Mouse (Mus musculus) hindbrain, embryonic 11.5 days (tissue): ENCODE measurements at regions not wholly inside any gene's neighbourhood (a gene's known extent, or its start where the extent isn't known, plus 50 kb on each side); places are given as distances from the start of the nearest gene placed in this dataset.

Source experiments
- ATAC-seq: fragments of 200-750 bp; cut with Nextera tagmentation; 2 replicates; pipeline ENCODE4 v1.8.0; 2017; ENCODE audit warnings: mild to moderate bottlenecking, moderate TSS enrichment, moderate library complexity; ENCODE audit not compliant: low FRiP score
- DNase-seq: peaks from one replicate; pipeline ENCODE4 v3.0.0-alpha.2; 2015; ENCODE audit warnings: low spot score
- H3K27ac ChIP-seq: fragments of 300-500 bp; sonication (generic); 2 replicates; pipeline ENCODE4 v1.5.1; 2014; ENCODE audit warnings: mild to moderate bottlenecking, low read depth, low read length
- H3K27me3 ChIP-seq: fragments of 300-500 bp; sonication (generic); 2 replicates; pipeline ENCODE4 v1.6.1; 2014; ENCODE audit warnings: mild to moderate bottlenecking, low read length, moderate library complexity, mixed read lengths; ENCODE audit not compliant: control insufficient read depth, insufficient read depth
- H3K36me3 ChIP-seq: fragments of 300-500 bp; sonication (generic); 2 replicates; pipeline ENCODE4 v1.6.1; 2014; ENCODE audit warnings: mild to moderate bottlenecking, low read length, moderate library complexity, mixed read lengths; ENCODE audit not compliant: control insufficient read depth, insufficient read depth
- H3K4me1 ChIP-seq: fragments of 300-500 bp; sonication (generic); replicated peaks from 2 replicates; pipeline ENCODE4 v1.6.1; 2014; ENCODE audit warnings: low read length, mixed read lengths; ENCODE audit not compliant: control insufficient read depth, insufficient read depth
- H3K4me2 ChIP-seq: fragments of 300-500 bp; sonication (generic); replicated peaks from 2 replicates; pipeline ENCODE4 v1.6.1; 2014; ENCODE audit warnings: mild to moderate bottlenecking, low read depth, low read length
- H3K4me3 ChIP-seq: fragments of 300-500 bp; sonication (generic); 2 replicates; pipeline ENCODE4 v1.5.1; 2014; ENCODE audit warnings: low read depth, low read length
- H3K9ac ChIP-seq: fragments of 300-500 bp; sonication (generic); 2 replicates; pipeline ENCODE4 v1.6.1; 2014; ENCODE audit warnings: low read depth, low read length
- H3K9me3 ChIP-seq: fragments of 300-500 bp; sonication (generic); 2 replicates; pipeline ENCODE4 v1.6.1; 2016; ENCODE audit warnings: low read length; ENCODE audit not compliant: control insufficient read depth
- WGBS: fragments of 180-500 bp; shearing (Covaris S2); extraction: QIAGEN DNeasy Blood & Tissue Kit; methylation state at CpG from one replicate; pipeline ENCODE4 v1.1.7; 2014; 5-methylcytosine and 5-hydroxymethylcytosine counted together

GRCm38 (mm10) chr17:63689291-63689690 is 173.6 kb upstream of the Fer start:
- no peak overlapping the region for H3K27ac ChIP-seq

GRCm38 (mm10) chr17:63690829-63691689 is 171.8 kb upstream of the Fer start:
- Histone ChIP-seq H3K27ac (no peak overlapping the region), H3K9ac (no peak overlapping the region), H3K27me3 (no peaks in the 10 kb centered on the region), H3K4me3 (no peak overlapping the region), H3K4me2 (no peak overlapping the region), H3K9me3 (no peaks in the 10 kb centered on the region), H3K4me1 (no peaks in the 10 kb centered on the region), H3K36me3 (no peaks in the 10 kb centered on the region)
- WGBS, result 86% methylated on average over 11 of the region's 11 CpGs
- no peak for ATAC-seq
- DNase-seq, result no peak

More at GRCm38 (mm10) chr17:63689291-63689690, 173.6 kb upstream of the Fer start:
- WGBS, result 86% methylated on average over 8 of the region's 8 CpGs
- Histone ChIP-seq H3K4me3 (no peak overlapping the region), H3K9ac (no peak overlapping the region), H3K4me1 (no peaks in the 10 kb centered on the region), H3K27me3 (no peaks in the 10 kb centered on the region), H3K36me3 (no peaks in the 10 kb centered on the region), H3K4me2 (no peak overlapping the region), H3K9me3 (no peaks in the 10 kb centered on the region)
- DNase-seq (no peak), ATAC-seq (no peak)

GRCm38 (mm10) chr17:63691690-63691968 is 171.2 kb upstream of the Fer start:
- no peaks in the 10 kb centered on the region for H3K27me3 ChIP-seq
- H3K9ac ChIP-seq, result no peak overlapping the region
- DNase-seq (no peak), ATAC-seq (no peak)
- WGBS, result 79% methylated on average over 3 of the region's 3 CpGs
- H3K4me2 ChIP-seq, result no peak overlapping the region
- H3K4me1 ChIP-seq, result no peaks in the 10 kb centered on the region
- H3K27ac ChIP-seq, result no peak overlapping the region
- no peak overlapping the region for H3K4me3 ChIP-seq
- H3K36me3 ChIP-seq, result no peaks in the 10 kb centered on the region
- no peaks in the 10 kb centered on the region for H3K9me3 ChIP-seq

GRCm38 (mm10) chr17:63693274-63693673 is 169.6 kb upstream of the Fer start:
- H3K27ac ChIP-seq, result no peak overlapping the region
- WGBS, result 88% methylated on average over 1 of the region's 1 CpGs
- DNase-seq (no peak), ATAC-seq (no peak)
- H3K4me1 ChIP-seq, result no peaks in the 10 kb centered on the region
- no peaks in the 10 kb centered on the region for H3K9me3 ChIP-seq
- H3K27me3 ChIP-seq, result no peaks in the 10 kb centered on the region
- H3K9ac ChIP-seq, result no peak overlapping the region
- no peak overlapping the region for H3K4me2 ChIP-seq
- no peak overlapping the region for H3K4me3 ChIP-seq
- H3K36me3 ChIP-seq, result no peaks in the 10 kb centered on the region

- no peak for ATAC-seq
- Histone ChIP-seq H3K4me2 (no peak overlapping the region), H3K9me3 (no peaks in the 10 kb centered on the region), H3K4me1 (no peaks in the 10 kb centered on the region), H3K9ac (no peak overlapping the region), H3K27me3 (no peaks in the 10 kb centered on the region), H3K4me3 (no peak overlapping the region), H3K27ac (no peak overlapping the region), H3K36me3 (no peaks in the 10 kb centered on the region)
- 90% methylated on average over 6 of the region's 6 CpGs for WGBS
- DNase-seq, result no peak
These were observed 163.3 kb upstream of the Fer start for GRCm38 (mm10) chr17:63699537-63699936.

- Histone ChIP-seq H3K27ac (no peak overlapping the region), H3K4me3 (no peak overlapping the region), H3K36me3 (no peaks in the 10 kb centered on the region), H3K4me2 (no peak overlapping the region), H3K4me1 (no peaks in the 10 kb centered on the region), H3K9me3 (no peaks in the 10 kb centered on the region), H3K9ac (no peak overlapping the region), H3K27me3 (no peaks in the 10 kb centered on the region)
- DNase-seq, result no peak
- ATAC-seq, result no peak
- WGBS, result 97% methylated on average over 3 of the region's 3 CpGs
These were observed 157.9 kb upstream of the Fer start for GRCm38 (mm10) chr17:63704991-63705390.

GRCm38 (mm10) chr17:63712937-63713336 is 149.9 kb upstream of the Fer start:
- no peak overlapping the region for H3K9ac ChIP-seq
- ATAC-seq, result no peak
- 82% methylated on average over 6 of the region's 6 CpGs for WGBS

GRCm38 (mm10) chr17:63715687-63716086 is 147.2 kb upstream of the Fer start:
- DNase-seq, result no peak
- ATAC-seq, result no peak
- no peaks in the 10 kb centered on the region for H3K27me3 ChIP-seq
- no peak overlapping the region for H3K4me2 ChIP-seq
- H3K9ac ChIP-seq, result no peak overlapping the region
- H3K9me3 ChIP-seq, result no peaks in the 10 kb centered on the region
- H3K27ac ChIP-seq, result no peak overlapping the region
- no peaks in the 10 kb centered on the region for H3K36me3 ChIP-seq
- no peak overlapping the region for H3K4me3 ChIP-seq
- H3K4me1 ChIP-seq, result no peaks in the 10 kb centered on the region
- WGBS, result 96% methylated on average over 9 of the region's 9 CpGs

More at GRCm38 (mm10) chr17:63712937-63713336, 149.9 kb upstream of the Fer start:
- no peak overlapping the region for H3K4me2 ChIP-seq
- H3K4me1 ChIP-seq, result no peaks in the 10 kb centered on the region
- H3K4me3 ChIP-seq, result no peak overlapping the region
- no peak for DNase-seq
- no peaks in the 10 kb centered on the region for H3K9me3 ChIP-seq
- no peaks in the 10 kb centered on the region for H3K27me3 ChIP-seq
- H3K36me3 ChIP-seq, result no peaks in the 10 kb centered on the region
- no peak overlapping the region for H3K27ac ChIP-seq

GRCm38 (mm10) chr17:63716161-63716560 is 146.7 kb upstream of the Fer start:
- Histone ChIP-seq H3K4me2 (no peak overlapping the region), H3K36me3 (no peaks in the 10 kb centered on the region), H3K27me3 (no peaks in the 10 kb centered on the region), H3K9ac (no peak overlapping the region), H3K4me3 (no peak overlapping the region), H3K27ac (no peak overlapping the region), H3K9me3 (no peaks in the 10 kb centered on the region), H3K4me1 (no peaks in the 10 kb centered on the region)
- no peak for ATAC-seq
- no peak for DNase-seq
- WGBS, result 78% methylated on average over 6 of the region's 6 CpGs
